Mouse (Mus musculus): ENCODE data around the gene Glp1r. TPM values are rescaled to one million over a fixed set of nuclear protein-coding genes. Genes with fewer than 3 reads are reported as not detected.

Gene Glp1r
- total RNA-seq (2021) = under 1 TPM; 0.21 to 0.45 TPM
- long read RNA-seq, experiment 1, full-length matches to known transcripts = 1 of 1 reads
- long read RNA-seq, experiment 1, partial matches to known transcripts = 0 of 1 reads
- long read RNA-seq, experiment 1, other reads (novel, unspliced or antisense) = 0 of 1 reads
- long read RNA-seq, experiment 2 = 0 reads

GRCm38 (mm10) chr17:30901627-30902026 is at the start of gene Glp1r:
TSS of gene Glp1r (plus strand) at chr17:30901817.
- peak; percentile 16 for DNase-seq

GRCm38 (mm10) chr17:30852345-30852744 is 49.3 kb upstream of the Glp1r start:
- no peak for DNase-seq

- DNase-seq = no peak
These were observed 44.3 kb upstream of the Glp1r start for GRCm38 (mm10) chr17:30857347-30857746.

GRCm38 (mm10) chr17:30858586-30859259 is 42.9 kb upstream of the Glp1r start:
- peak; percentile 27 for DNase-seq

GRCm38 (mm10) chr17:30859989-30860585 is 41.5 kb upstream of the Glp1r start:
- DNase-seq = no peak

GRCm38 (mm10) chr17:30860606-30861005 is 41.0 kb upstream of the Glp1r start:
- DNase-seq = no peak

GRCm38 (mm10) chr17:30866281-30866680 is 35.3 kb upstream of the Glp1r start:
- DNase-seq = no peak

GRCm38 (mm10) chr17:30866966-30867365 is 34.7 kb upstream of the Glp1r start:
- peak; percentile 61 for DNase-seq

- DNase-seq = no peak
These were observed 30.6 kb upstream of the Glp1r start for GRCm38 (mm10) chr17:30871040-30871439.

GRCm38 (mm10) chr17:30874276-30874675 is 27.3 kb upstream of the Glp1r start:
- DNase-seq = no peak

GRCm38 (mm10) chr17:30877456-30877855 is 24.2 kb upstream of the Glp1r start:
- no peak for DNase-seq

- DNase-seq = no peak
These were observed 23.0 kb upstream of the Glp1r start for GRCm38 (mm10) chr17:30878626-30879025.

- DNase-seq = no peak
These were observed 21.2 kb upstream of the Glp1r start for GRCm38 (mm10) chr17:30880391-30880790.

GRCm38 (mm10) chr17:30881001-30881400 is 20.6 kb upstream of the Glp1r start:
- DNase-seq = no peak

- DNase-seq = no peak
These were observed 19.4 kb upstream of the Glp1r start for GRCm38 (mm10) chr17:30882206-30882605.

- no peak for DNase-seq
These were observed 18.1 kb upstream of the Glp1r start for GRCm38 (mm10) chr17:30883534-30883933.

- DNase-seq = no peak
These were observed 9.5 kb upstream of the Glp1r start for GRCm38 (mm10) chr17:30892086-30892485.

- no peak for DNase-seq
These were observed 8.9 kb upstream of the Glp1r start for GRCm38 (mm10) chr17:30892730-30893129.

GRCm38 (mm10) chr17:30897075-30897474 is 4.5 kb upstream of the Glp1r start:
- no peak for DNase-seq

- DNase-seq = no peak
These were observed 2.5 kb downstream of the Glp1r start for GRCm38 (mm10) chr17:30904096-30904495.

- no peak for DNase-seq
These were observed 6.0 kb downstream of the Glp1r start for GRCm38 (mm10) chr17:30907577-30907976.

GRCm38 (mm10) chr17:30910866-30911731 is 9.5 kb downstream of the Glp1r start:
- peak; percentile 80 for DNase-seq

GRCm38 (mm10) chr17:30911732-30912088 is 10.1 kb downstream of the Glp1r start:
- no peak for DNase-seq
